Mouse (Mus musculus): ENCODE data around the gene Pam. TPM values are rescaled to one million over a fixed set of nuclear protein-coding genes. Genes with fewer than 3 reads are reported as not detected.

The Pam gene
- 4.0 and 4.7 TPM in 2 replicates for polyA plus RNA-seq (2012; ENCODE audit: low replicate concordance)

DNA sequence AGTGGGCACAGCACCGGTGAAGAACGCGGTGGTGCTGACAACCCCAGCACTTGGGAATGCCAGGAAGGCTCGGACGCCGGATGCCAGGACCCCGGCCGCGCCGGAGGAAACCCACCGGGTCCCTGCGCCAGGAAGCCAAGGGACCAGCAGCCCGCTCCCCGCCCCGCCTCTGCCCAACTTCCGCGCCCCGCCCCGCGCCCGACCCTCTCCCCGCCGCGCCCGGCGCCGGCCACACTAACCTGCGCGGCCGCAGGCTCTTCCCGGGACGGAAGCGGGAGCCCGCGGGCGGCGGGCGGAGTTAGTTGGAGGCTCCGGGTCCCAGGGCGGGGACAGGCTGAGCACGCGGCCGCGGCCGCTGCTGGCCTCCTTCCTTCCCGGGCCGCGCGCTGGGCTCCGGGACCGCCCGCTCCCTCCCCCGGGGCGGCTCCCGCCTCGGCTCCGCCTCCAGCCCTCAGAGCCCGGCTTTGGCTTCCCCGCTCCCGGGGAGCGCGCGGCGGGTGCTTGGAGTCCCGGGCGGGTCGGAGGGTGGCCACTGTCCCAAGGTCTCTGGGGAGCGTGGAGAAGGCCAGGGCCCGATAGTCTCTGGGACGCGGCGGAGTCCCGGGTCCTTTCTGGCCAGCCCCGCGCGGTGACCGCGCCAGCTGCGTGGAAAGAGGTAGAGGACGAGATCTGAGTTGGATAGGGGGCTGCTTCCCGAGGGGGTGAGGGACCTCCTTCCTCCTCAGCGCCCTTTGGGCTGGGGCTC lies at the start of gene Pam:
Gene Pam (minus strand): TSS at position 401 of the 745 bp plus-strand sequence.

GRCm38 (mm10) chr1:97769904-97770753 lies 325.3 kb downstream of the Pam start, which contains the start of the genes Gin1 and Ppip5k2:
Gene Gin1 (plus strand): TSS chr1:97770172.
Gene Ppip5k2 (minus strand): TSS chr1:97770411.

Measured in leukemia stem cell, adult 10-12 weeks (primary cell).